Mouse (Mus musculus) CH12F3 (cell line): ENCODE results near the gene Gm9837.

Experiments used
- in situ Hi-C: fragments of 300-500 bp; cut with MboI; formaldehyde crosslinking; loops from 2 replicates; pipeline ENCODE4 v1.14.3; 2020; ENCODE audit warnings: low sequenced_read_pairs

Gm9837 gene

GRCm38 (mm10) chr11:53457372-53457954 is 12.8 kb downstream of the Gm9837 start:
- in situ Hi-C loops: no loop called here

GRCm38 (mm10) chr11:53456474-53457371 is 13.6 kb downstream of the Gm9837 start, which contains the start of the genes Gm10447 and Shroom1:
Gene Gm10447 (minus strand): TSS chr11:53457110.
Gene Shroom1 (plus strand): TSS chr11:53457205.
- in situ Hi-C loops: no loop called here

DNA sequence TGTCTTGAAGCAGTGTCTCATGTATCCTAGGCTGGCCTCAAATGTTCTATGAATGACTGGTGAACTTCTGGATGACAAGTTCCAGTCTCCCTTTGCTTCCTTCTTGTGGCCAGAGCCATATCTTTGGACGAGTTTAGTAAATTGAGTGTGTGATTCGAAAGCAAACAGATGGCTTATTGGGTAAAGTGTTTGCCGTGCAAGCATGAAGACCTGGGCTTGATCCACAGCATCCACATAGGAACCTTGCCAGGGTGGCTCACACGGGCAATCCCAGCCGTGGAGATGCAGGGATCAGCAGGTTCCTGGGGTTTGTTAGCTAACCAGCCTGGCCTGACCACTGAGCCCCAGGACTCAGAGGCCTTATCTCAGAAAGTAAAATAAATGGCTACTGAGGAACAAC is 17.2 kb downstream of the Gm9837 start:
- in situ Hi-C loops: no loop called here

GRCm38 (mm10) chr11:53452396-53452795 is 17.9 kb downstream of the Gm9837 start:
- in situ Hi-C loops: no loop called here

GRCm38 (mm10) chr11:53451361-53451760 is 18.9 kb downstream of the Gm9837 start:
- in situ Hi-C loops: no loop called here

DNA sequence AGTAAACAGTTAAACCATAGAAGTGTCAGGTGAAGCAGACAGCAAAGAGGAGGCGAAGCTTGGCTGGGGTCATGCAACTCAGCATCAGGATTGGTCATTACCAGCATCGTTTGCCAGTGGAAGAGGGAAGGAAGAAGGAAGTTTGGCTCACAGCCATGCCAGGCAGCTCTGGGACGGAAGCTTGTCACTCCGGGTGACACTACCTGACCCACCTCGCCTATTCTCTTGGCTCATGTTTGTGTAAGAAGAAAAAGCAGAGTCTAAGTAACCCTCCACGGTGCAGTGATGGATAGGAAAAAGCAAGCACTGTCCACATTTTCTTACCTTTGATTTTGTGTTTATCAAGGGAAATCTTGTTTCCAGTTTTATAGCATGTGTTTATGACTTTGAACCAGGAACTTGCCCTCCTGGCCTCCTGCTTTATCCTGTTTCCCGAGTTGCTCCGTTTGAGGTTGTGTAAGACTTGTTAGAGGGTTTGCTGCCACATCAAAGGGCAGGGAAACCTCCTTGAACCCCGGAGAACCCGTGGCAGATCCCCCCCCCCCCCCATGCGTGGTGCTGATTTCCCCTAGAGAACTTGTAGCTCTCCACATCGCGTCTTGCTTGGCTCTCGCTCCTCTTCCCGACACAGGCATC is 20.1 kb downstream of the Gm9837 start:
- in situ Hi-C loops: no loop called here

DNA sequence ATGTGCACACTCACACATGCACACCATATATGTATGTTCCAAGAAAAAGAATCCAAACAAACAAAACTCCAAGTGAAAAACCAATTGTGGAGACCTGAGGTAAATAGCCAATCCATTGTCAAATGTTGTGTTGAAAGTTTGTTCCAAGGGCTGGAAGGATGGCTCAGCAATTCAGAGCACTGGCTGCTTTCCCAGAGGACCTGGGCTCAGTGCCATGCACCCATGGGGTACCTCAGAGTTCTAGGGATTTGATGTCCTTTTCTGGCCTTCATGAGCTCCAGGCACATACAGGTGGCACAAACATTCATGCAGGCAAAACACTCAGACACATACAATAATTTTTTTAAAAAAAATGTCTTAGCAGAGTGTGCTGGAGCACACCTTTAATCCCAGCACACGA is 21.8 kb downstream of the Gm9837 start:
- in situ Hi-C loops: no loop called here

- in situ Hi-C loops: no loop called here
Measured at GRCm38 (mm10) chr11:53447996-53448395, 22.3 kb downstream of the Gm9837 start.

- in situ Hi-C loops: no loop called here
Measured at GRCm38 (mm10) chr11:53446183-53446582, 24.1 kb downstream of the Gm9837 start.

- in situ Hi-C loops: no loop called here
Measured at GRCm38 (mm10) chr11:53445562-53445961, 24.7 kb downstream of the Gm9837 start.

DNA sequence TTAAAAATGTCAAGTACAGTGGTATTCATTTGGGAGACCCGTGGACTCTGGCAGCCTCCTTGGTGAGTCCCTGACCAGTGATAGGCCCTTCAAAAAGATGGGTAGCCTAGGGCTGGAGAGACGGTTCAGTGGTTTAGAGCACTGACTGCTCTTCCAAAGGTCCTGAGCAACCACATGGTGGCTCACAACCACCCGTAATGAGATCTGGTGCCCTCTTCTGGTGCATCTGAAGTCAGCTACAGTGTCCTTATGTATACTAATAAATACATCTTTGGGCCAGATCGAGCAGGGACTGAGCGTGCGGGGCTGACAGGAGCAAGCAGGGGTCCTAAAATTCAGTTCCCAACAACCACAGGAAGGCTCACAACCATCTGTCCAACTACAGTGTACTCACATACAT is 26.4 kb downstream of the Gm9837 start:
- in situ Hi-C loops: no loop called here

GRCm38 (mm10) chr11:53441921-53442320 is 28.4 kb downstream of the Gm9837 start:
- in situ Hi-C loops: no loop called here

DNA sequence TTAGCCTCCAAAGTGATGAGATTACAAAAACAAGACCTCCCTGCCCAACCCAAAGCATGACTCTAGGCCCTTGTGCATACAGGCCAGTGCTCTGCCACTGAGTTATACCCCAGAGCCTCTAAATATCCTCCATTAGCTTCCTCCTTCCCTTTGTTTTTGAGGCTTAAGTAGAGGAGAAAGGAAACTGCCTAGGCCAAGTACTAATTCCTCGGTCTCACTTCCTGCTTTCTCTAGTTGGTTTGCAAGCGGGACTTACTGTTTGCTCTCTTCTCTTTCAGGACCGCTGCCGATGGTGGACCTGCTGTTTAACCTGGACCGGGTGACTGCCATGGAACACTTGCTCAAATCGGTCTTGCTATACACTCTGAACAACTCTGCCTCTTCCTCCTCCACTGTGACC is 33.9 kb downstream of the Gm9837 start:
- in situ Hi-C loops: no loop called here

GRCm38 (mm10) chr11:53435504-53435903 is 34.8 kb downstream of the Gm9837 start:
- in situ Hi-C loops: no loop called here

- in situ Hi-C loops: no loop called here
Measured at GRCm38 (mm10) chr11:53433057-53433456, 37.2 kb downstream of the Gm9837 start.

- in situ Hi-C loops: no loop called here
Measured at GRCm38 (mm10) chr11:53431347-53432056, 38.8 kb downstream of the Gm9837 start.

DNA sequence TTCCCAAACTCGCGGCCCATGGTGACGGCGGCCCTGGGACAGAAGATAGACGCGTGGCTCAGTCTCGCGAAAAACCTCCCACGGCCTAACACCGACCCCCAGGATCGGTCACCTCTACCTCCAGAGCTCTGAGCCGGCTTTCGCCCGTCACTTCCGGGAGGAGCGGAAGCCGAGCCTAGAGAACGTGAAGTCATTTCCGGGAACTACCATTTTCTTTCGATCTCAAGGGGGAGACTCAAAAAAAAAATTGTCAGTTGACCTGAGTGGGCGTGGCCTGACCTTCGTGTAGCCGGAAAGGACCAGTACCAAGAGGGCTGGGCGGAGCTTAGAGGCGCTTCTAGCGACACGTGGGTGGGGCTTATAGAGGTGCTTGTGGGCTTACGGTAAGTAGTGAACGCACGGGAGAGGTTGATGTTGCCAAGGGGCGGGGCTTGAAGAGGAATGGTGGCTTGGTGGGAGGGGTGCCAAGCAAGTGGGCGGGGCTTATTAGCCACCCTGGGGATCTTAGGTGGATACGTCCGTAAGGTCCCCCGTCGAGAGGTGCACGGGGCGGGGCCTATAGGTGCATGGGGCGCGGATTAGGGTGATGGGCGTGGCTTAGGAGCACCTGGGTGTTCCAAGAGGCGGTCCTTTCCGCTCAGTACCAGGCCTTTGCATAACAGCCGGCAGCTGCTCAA is 39.5 kb downstream of the Gm9837 start, which contains the start of the genes Uqcrq and Gdf9:
Gene Uqcrq, minus strand, starts transcription at position 162 of the 677 bp plus-strand sequence.
Gene Gdf9, plus strand, starts transcription at position 354 of the 677 bp plus-strand sequence.
- in situ Hi-C loops: no loop called here

DNA sequence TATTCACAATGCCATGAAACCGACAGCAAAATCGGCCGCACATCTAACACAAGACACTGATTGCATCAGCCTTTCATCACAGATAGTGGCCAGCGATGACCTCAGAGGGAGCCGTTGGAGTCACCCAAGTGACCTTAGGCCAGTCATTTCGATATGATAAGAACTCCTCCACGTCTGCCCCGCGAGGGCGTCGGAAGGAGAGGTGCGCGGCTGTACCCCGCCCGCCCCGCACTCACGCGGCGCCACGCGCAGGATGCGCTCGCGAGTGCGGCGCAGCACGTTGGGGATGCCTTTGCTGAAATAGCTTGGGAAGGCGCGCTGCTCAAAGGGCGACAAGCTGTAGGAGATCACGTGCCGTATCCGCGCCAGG is 40.0 kb downstream of the Gm9837 start:
- in situ Hi-C loops: no loop called here

DNA sequence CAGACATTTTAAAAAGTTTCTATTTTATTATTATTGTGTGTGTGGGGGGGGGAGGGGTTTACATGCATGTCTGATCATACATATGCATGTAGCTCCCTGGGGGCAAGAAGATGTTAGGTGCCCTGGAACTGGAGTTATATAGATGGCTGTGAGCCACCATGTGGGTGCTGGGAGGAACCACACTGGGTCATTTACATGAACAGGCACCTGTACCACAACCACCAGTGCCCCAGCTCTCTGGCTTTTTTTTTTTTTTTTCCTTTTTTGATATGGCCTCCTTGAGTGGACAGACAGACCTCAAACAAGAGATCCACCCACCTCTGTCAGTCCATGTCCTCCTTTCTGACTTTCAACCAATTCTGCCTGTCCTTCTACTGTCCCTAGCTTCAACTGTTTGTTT is 41.1 kb downstream of the Gm9837 start:
- in situ Hi-C loops: no loop called here

DNA sequence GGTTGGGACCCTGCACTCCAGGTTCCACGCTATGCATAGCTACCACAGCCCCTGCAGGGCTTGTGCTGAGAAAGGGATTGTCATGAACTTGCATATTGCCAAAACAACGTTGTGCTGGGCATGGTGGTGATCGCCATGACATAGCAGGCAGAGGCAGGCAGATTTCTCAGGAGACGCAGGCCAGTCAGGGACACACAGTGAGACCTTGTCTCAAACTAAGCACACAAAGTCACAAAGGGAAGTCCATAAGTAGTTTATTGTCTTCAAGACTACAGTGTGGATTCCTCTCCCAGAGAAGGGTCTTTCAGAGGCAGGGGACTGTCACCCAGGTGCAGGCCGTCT is 41.6 kb downstream of the Gm9837 start:
- in situ Hi-C loops: no loop called here
